Mouse (Mus musculus): ENCODE data around the gene Sbsn. TPM values are rescaled to one million over a fixed set of nuclear protein-coding genes. Genes with fewer than 3 reads are reported as not detected.

Gene Sbsn
- polyA plus RNA-seq (2015; fragmentation: Nextera tagmentation; extraction: Ambion mirVana) = 1.2 and 1.5 TPM in 2 replicates

DNA sequence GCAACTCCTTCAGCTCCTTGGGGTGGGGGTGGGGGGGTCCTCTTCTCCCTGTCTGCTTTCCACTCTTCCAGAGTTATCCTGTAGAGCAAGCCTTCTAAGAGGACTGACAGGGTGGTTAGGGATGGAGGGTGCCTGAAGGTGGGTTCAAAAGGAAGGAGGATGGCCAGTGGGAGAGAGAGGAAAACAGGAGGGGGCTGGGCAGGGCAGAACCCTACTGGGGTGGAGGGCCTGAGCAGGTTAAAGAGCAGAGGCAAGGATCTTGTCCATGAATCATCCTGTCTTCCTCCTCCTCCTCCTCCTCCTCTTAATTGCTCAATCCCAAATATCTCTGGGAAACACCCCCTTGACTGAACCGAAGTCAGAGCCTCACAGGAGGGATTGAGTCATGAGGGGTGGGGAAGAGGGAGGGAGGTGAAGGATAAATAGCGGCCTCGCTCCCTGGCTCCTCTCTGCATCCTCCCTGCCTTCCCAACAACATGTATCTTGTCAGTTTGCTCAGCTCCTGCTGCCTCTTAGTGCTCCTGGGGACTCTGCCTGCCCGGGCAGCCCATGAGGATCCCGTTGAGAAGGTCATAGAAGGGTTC lies at the start of gene Sbsn:
Sbsn (plus strand) TSS at position 386 of the 584 bp plus-strand sequence.
- WGBS = 57% methylated on average over 5 of the region's 5 CpGs
- Histone ChIP-seq H3K4me2 (no peak within 1 kb of the TSS), H3K4me3 (no peak within 1 kb of the TSS), H3K27me3 (no peaks in the 10 kb centered on the region), H3K36me3 (peaks cover 10% of the 10 kb centered on the region), H3K9me3 (replicated peaks) (peaks cover 7% of the 10 kb centered on the region), H3K4me1 (replicated peaks) (no peaks in the 10 kb centered on the region), H3K9ac (no peak within 1 kb of the TSS), H3K27ac (no peak within 1 kb of the TSS)
- no peak for ATAC-seq (replicated peaks; ENCODE audit: insufficient number of reproducible peaks, insufficient read depth, low FRiP score, low read depth)

DNA sequence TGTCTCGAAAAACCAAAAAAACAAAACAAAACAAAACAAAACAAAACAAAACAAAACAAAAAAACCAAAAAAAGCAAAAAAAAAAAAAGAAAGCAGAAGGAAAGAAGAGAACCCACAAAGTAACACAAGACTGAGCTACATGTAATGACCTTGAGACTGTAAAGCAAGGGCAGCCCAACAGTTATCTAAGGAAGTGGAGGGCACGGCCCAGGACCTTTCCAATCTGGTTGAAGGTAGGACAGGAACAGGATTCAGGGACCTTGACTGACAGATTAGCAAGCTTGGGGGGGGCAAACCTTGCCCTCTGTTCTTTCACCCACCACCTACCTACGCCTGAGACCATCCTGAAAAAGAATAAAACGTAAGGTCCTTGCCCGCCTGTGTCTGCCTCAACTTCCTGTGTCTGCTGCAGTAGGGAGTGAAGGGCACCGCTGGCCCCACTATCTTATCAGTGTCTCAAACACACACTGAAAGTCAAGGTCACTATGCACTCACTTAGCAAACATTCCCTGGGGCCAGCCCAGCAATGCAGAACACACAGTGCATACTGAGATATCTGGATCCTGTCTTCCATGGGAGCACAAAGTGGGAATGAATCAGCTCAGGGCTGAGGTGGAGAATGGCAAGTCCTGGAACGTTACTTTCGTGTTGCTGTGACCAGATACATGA lies 44.9 kb upstream of the Sbsn start:
- Histone ChIP-seq H3K9ac (no peak overlapping the region), H3K9me3 (replicated peaks) (no peaks in the 10 kb centered on the region), H3K4me1 (replicated peaks) (peaks cover 13% of the 10 kb centered on the region), H3K27ac (peak overlapping the region; percentile 83), H3K27me3 (no peaks in the 10 kb centered on the region), H3K4me3 (no peak overlapping the region), H3K4me2 (0 out of 2 replicates have a peak overlapping the region, but pooled peaks have one; percentile 29), H3K36me3 (no peaks in the 10 kb centered on the region)
- 30% methylated on average over 8 of the region's 8 CpGs for WGBS
- peak; percentile 88 for ATAC-seq (replicated peaks; ENCODE audit: insufficient number of reproducible peaks, insufficient read depth, low FRiP score, low read depth)

- no peaks in the 10 kb centered on the region for H3K36me3 ChIP-seq
- H3K9me3 ChIP-seq (replicated peaks) = no peaks in the 10 kb centered on the region
- H3K4me2 ChIP-seq = no peak overlapping the region
- H3K27ac ChIP-seq = peak overlapping the region; percentile 83; the same call in 1 of the 2 replicates
- H3K27me3 ChIP-seq = no peaks in the 10 kb centered on the region; the same call in 1 of the 2 replicates
- WGBS = 89% methylated on average over 1 of the region's 1 CpGs
- peaks cover 13% of the 10 kb centered on the region for H3K4me1 ChIP-seq (replicated peaks)
- no peak overlapping the region for H3K9ac ChIP-seq
- no peak overlapping the region for H3K4me3 ChIP-seq
- no peak for ATAC-seq (replicated peaks; ENCODE audit: insufficient number of reproducible peaks, insufficient read depth, low FRiP score, low read depth)
Observed at GRCm38 (mm10) chr7:30707441-30707840, 43.8 kb upstream of the Sbsn start.

GRCm38 (mm10) chr7:30711942-30712341 lies 39.3 kb upstream of the Sbsn start, which contains the start of gene Atp4a:
TSS of gene Atp4a (plus strand) at chr7:30712209.
- no peak within 1 kb of the TSS for H3K4me3 ChIP-seq
- H3K27ac ChIP-seq = no peak within 1 kb of the TSS
- WGBS = 70% methylated on average over 3 of the region's 3 CpGs
- H3K9ac ChIP-seq = no peak within 1 kb of the TSS
- no peak within 1 kb of the TSS for H3K4me2 ChIP-seq
- H3K27me3 ChIP-seq = peaks cover 19% of the 10 kb centered on the region
- peaks cover 7% of the 10 kb centered on the region for H3K4me1 ChIP-seq (replicated peaks)
- no peak for ATAC-seq (replicated peaks; ENCODE audit: insufficient number of reproducible peaks, insufficient read depth, low FRiP score, low read depth)
- H3K9me3 ChIP-seq (replicated peaks) = no peaks in the 10 kb centered on the region
- H3K36me3 ChIP-seq = no peaks in the 10 kb centered on the region

DNA sequence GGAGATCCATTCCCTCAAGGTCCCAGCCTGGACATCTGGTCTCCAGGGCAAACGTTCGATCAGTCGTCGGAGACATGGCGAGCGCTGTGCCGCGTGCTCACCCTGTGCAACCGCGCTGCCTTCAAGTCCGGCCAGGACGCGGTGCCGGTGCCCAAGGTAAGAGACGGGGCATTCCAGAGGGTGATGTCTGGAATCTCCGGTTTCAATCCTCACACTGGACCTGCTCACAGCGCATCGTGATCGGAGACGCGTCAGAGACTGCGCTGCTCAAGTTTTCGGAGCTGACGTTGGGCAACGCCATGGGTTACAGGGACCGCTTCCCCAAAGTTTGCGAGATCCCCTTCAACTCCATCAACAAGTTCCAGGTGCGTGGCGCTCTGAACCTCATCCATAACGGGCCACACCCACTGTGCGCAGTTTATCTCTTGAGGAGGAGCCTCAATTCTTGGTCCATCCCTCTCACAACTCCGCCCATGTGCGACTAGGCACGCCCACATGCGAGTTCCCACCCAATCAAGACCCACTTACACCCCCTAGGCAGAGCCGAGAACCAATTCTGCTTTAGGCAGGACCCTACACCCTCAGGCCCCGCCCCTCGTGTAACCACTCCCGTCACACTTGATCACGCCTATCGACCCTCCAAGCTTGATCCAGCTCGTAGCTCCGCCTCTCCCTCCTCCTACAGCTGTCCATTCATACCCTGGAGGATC lies 34.1 kb upstream of the Sbsn start:
- H3K4me1 ChIP-seq (replicated peaks) = peaks cover 13% of the 10 kb centered on the region
- peaks cover 40% of the 10 kb centered on the region for H3K27me3 ChIP-seq
- H3K9me3 ChIP-seq (replicated peaks) = no peaks in the 10 kb centered on the region
- peak overlapping the region; percentile 64 for H3K4me2 ChIP-seq
- 4% methylated on average over 43 of the region's 43 CpGs for WGBS
- peak; percentile 79 for ATAC-seq (replicated peaks; ENCODE audit: insufficient number of reproducible peaks, insufficient read depth, low FRiP score, low read depth)
- H3K27ac ChIP-seq = no peak overlapping the region
- peak overlapping the region; percentile 35 for H3K4me3 ChIP-seq
- H3K36me3 ChIP-seq = no peaks in the 10 kb centered on the region
- H3K9ac ChIP-seq = no peak overlapping the region

DNA sequence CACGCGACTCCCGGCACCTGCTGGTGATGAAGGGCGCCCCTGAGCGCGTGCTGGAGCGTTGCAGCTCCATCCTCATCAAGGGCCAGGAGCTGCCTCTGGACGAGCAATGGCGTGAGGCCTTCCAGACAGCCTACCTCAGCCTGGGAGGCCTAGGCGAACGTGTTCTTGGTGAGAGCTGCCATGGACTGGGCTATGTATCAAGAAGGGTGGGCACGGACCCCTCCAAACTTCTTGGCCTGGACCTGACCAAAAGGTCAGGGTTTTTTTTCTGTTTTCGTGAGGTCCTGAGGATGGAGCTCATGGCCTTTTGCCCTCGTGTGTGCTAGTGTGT lies 33.6 kb upstream of the Sbsn start:
- WGBS = 10% methylated on average over 14 of the region's 14 CpGs
- Histone ChIP-seq H3K4me1 (replicated peaks) (peaks cover 13% of the 10 kb centered on the region), H3K27ac (no peak overlapping the region), H3K4me2 (peak overlapping the region; percentile 64), H3K4me3 (peak overlapping the region; percentile 35), H3K9me3 (replicated peaks) (no peaks in the 10 kb centered on the region), H3K27me3 (peaks cover 40% of the 10 kb centered on the region), H3K9ac (no peak overlapping the region), H3K36me3 (no peaks in the 10 kb centered on the region)
- no peak; the same call in 1 of the 2 replicates for ATAC-seq (replicated peaks; ENCODE audit: insufficient number of reproducible peaks, insufficient read depth, low FRiP score, low read depth)

- WGBS = 96% methylated on average over 5 of the region's 5 CpGs
- H3K9me3 ChIP-seq (replicated peaks) = no peaks in the 10 kb centered on the region
- H3K4me3 ChIP-seq = no peak overlapping the region
- ATAC-seq (replicated peaks; ENCODE audit: insufficient number of reproducible peaks, insufficient read depth, low FRiP score, low read depth) = no peak
- no peak overlapping the region for H3K27ac ChIP-seq
- H3K9ac ChIP-seq = no peak overlapping the region
- H3K4me2 ChIP-seq = no peak overlapping the region
- peaks cover 40% of the 10 kb centered on the region for H3K27me3 ChIP-seq
- H3K36me3 ChIP-seq = no peaks in the 10 kb centered on the region
- H3K4me1 ChIP-seq (replicated peaks) = peaks cover 13% of the 10 kb centered on the region
Observed at GRCm38 (mm10) chr7:30719669-30720068, 31.6 kb upstream of the Sbsn start.

DNA sequence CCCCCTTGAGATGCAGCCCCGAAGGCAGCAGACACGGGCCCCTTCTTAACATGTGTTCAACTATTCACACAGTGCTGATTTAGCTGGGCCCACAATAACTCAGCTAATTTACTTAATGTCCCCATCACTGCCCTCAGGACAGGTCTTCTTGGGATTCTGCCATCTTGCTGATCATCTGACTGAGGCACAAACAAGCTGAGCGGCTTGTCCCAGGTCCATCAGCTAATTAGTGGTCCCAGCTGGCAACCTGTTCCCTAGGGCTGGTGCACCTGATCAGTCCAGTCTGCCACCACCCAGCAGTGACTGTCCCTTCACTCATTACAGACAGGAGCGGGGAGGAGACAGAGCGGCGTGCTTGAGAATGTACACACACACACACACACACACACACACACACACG lies 30.0 kb upstream of the Sbsn start:
- 73% methylated on average over 7 of the region's 7 CpGs for WGBS
- H3K27me3 ChIP-seq = peaks cover 27% of the 10 kb centered on the region
- ATAC-seq (replicated peaks; ENCODE audit: insufficient number of reproducible peaks, insufficient read depth, low FRiP score, low read depth) = no peak

GRCm38 (mm10) chr7:30723274-30723953 lies 27.9 kb upstream of the Sbsn start:
- no peak overlapping the region for H3K4me2 ChIP-seq
- ATAC-seq (replicated peaks; ENCODE audit: insufficient number of reproducible peaks, insufficient read depth, low FRiP score, low read depth) = no peak
- peaks cover 6% of the 10 kb centered on the region for H3K4me1 ChIP-seq (replicated peaks)
- H3K27ac ChIP-seq = no peak overlapping the region
- H3K9me3 ChIP-seq (replicated peaks) = no peaks in the 10 kb centered on the region
- peaks cover 9% of the 10 kb centered on the region for H3K36me3 ChIP-seq
- H3K9ac ChIP-seq = no peak overlapping the region
- H3K4me3 ChIP-seq = no peak overlapping the region
- 66% methylated on average over 6 of the region's 6 CpGs for WGBS
- peaks cover 9% of the 10 kb centered on the region; the same call in 1 of the 2 replicates for H3K27me3 ChIP-seq

More for the DNA sequence above, 30.0 kb upstream of the Sbsn start:
- H3K9me3 ChIP-seq (replicated peaks) = no peaks in the 10 kb centered on the region
- H3K4me3 ChIP-seq = no peak overlapping the region
- no peaks in the 10 kb centered on the region for H3K36me3 ChIP-seq
- no peak overlapping the region for H3K9ac ChIP-seq
- H3K4me2 ChIP-seq = no peak overlapping the region
- H3K4me1 ChIP-seq (replicated peaks) = peaks cover 13% of the 10 kb centered on the region
- no peak overlapping the region for H3K27ac ChIP-seq

DNA sequence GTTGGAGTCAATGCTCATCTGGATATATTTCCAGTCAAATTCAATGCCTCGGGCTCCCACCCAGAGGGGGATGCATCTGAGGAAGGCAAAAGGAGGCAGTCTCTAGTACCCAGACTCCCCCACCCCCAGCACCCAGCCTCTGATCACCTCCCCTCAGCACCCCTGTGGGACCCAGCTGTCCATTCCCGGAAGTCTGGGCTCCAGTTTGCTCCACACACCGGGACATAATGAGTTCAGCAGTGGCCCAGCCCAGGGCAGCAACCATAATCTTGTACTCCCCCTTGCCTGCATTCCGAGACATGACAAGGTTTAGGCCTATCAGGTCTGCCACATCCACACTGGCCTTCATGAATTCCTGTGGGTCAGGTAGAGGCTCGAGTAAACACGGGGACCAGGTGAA lies 23.1 kb upstream of the Sbsn start:
- peak overlapping the region; percentile 79 for H3K9ac ChIP-seq
- H3K27me3 ChIP-seq = no peaks in the 10 kb centered on the region
- H3K36me3 ChIP-seq = peaks cover 9% of the 10 kb centered on the region
- WGBS = 82% methylated on average over 6 of the region's 6 CpGs
- no peak for ATAC-seq (replicated peaks; ENCODE audit: insufficient number of reproducible peaks, insufficient read depth, low FRiP score, low read depth)
- peak overlapping the region; percentile 67 for H3K4me3 ChIP-seq
- H3K9me3 ChIP-seq (replicated peaks) = no peaks in the 10 kb centered on the region
- H3K4me2 ChIP-seq = peak overlapping the region; percentile 82
- H3K27ac ChIP-seq = no peak overlapping the region
- peaks cover 18% of the 10 kb centered on the region for H3K4me1 ChIP-seq (replicated peaks)

Measured in heart, embryonic 15.5 days (tissue).